In the genomic region with DNA sequence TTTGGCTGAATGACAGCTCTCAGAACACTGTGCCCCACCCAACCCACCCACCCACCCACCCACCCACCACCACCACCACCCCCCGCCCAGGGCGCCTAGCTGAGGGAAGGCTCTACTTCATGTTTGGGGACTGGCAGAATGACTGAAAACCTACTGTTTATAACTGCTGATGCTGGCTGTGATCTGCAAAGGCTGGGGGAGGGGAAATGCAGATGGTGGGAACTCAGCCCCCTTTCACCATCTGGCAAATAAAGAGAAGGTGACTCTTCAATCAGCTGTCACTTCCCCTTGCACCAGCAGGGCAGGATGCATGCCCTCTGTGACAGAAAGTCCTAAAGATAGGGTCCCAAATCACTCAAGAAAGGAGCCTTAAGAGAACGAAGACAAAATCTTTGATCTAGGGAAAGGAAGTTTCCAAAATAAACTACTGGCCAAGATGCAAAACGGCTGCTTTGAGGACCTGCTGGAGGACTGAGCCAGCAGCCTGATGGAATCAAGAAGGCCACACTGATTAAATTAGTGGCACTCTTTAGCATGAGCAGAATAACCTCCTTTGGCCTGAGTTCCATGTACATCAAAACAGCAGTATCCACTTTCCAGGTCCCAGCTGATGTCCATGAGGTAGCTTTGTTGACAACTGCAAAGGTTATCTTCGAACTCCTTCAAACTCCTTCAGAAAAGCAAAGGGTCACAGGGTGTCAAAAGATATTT, we compare ENCODE assay signal across 15 mouse cellular contexts.
A peak's percentile ranks its signal among the peaks of the same experiment; 100 is the strongest.
DNase-seq lines count a peak whose midpoint lies in the region; ATAC-seq lines count a peak whose summit lies in the region.
"Had no signal": no experiment of that assay in that cellular context is flagged by ENCODE, and none has a peak within 500 bp of the region (broad histone marks: within the 10 kb centered on the region; RNA-seq: fewer than 3 reads in every experiment).

No protein-coding gene starts in this region.

- H3K4me2 ChIP-seq in heart, embryonic 12.5 days: no peak overlapping the region
- H3K4me2 ChIP-seq in midbrain, embryonic 13.5 days (replicated peaks): no peak overlapping the region
- H3K4me2 ChIP-seq in hindbrain, embryonic 13.5 days: no peak overlapping the region
- H3K4me2 ChIP-seq in neural tube, embryonic 15.5 days: no peak overlapping the region
- H3K4me2 ChIP-seq: liver, embryonic 12.5 days; midbrain, embryonic 12.5 days had no signal

- WGBS in heart, embryonic 12.5 days: 46% methylated on average over 5 of the region's 5 CpGs
- WGBS in midbrain, embryonic 10.5 days: 75% methylated on average over 5 of the region's 5 CpGs
- WGBS in midbrain, embryonic 13.5 days: 64% methylated on average over 4 of the region's 5 CpGs
- 39% methylated on average over 5 of the region's 5 CpGs for WGBS in hindbrain, embryonic 13.5 days
- WGBS in neural tube, embryonic 15.5 days: 31% methylated on average over 5 of the region's 5 CpGs

- H3K4me1 ChIP-seq in heart, embryonic 12.5 days (replicated peaks): peaks cover 63% of the 10 kb centered on the region
- H3K4me1 ChIP-seq in midbrain, embryonic 10.5 days: peaks cover 45% of the 10 kb centered on the region
- peaks cover 36% of the 10 kb centered on the region for H3K4me1 ChIP-seq in midbrain, embryonic 13.5 days (replicated peaks)
- H3K4me1 ChIP-seq in hindbrain, embryonic 13.5 days (replicated peaks): peaks cover 65% of the 10 kb centered on the region
- peaks cover 57% of the 10 kb centered on the region for H3K4me1 ChIP-seq in neural tube, embryonic 15.5 days
- H3K4me1 ChIP-seq: liver, embryonic 12.5 days had no signal

- H3K27ac ChIP-seq in heart, embryonic 12.5 days (ENCODE audit: poor library complexity, severe bottlenecking): 0 out of 2 replicates have a peak overlapping the region, but pooled peaks have one; percentile 3
- 0 out of 2 replicates have a peak overlapping the region, but pooled peaks have one; percentile 6 for H3K27ac ChIP-seq in midbrain, embryonic 10.5 days (replicated peaks)
- no peak overlapping the region; the same call in 1 of the 2 replicates for H3K27ac ChIP-seq in midbrain, embryonic 13.5 days
- peak overlapping the region; percentile 49 for H3K27ac ChIP-seq in hindbrain, embryonic 13.5 days
- peak overlapping the region; percentile 51 for H3K27ac ChIP-seq in neural tube, embryonic 15.5 days (replicated peaks)
- H3K27ac ChIP-seq: liver, embryonic 12.5 days; midbrain, embryonic 12.5 days had no signal

- no peak overlapping the region for H3K9ac ChIP-seq in heart, embryonic 12.5 days
- no peak overlapping the region for H3K9ac ChIP-seq in midbrain, embryonic 13.5 days (replicated peaks)
- H3K9ac ChIP-seq in hindbrain, embryonic 13.5 days: no peak overlapping the region
- H3K9ac ChIP-seq in neural tube, embryonic 15.5 days (replicated peaks): no peak overlapping the region
- H3K9ac ChIP-seq: liver, embryonic 12.5 days; midbrain, embryonic 12.5 days had no signal

- no peaks in the 10 kb centered on the region for H3K36me3 ChIP-seq in heart, embryonic 12.5 days
- H3K36me3 ChIP-seq in midbrain, embryonic 10.5 days: no peaks in the 10 kb centered on the region
- H3K36me3 ChIP-seq in midbrain, embryonic 13.5 days: no peaks in the 10 kb centered on the region
- H3K36me3 ChIP-seq in hindbrain, embryonic 13.5 days: no peaks in the 10 kb centered on the region
- H3K36me3 ChIP-seq in neural tube, embryonic 15.5 days: no peaks in the 10 kb centered on the region
- H3K36me3 ChIP-seq: liver, embryonic 12.5 days; midbrain, embryonic 12.5 days had no signal

- H3K27me3 ChIP-seq in heart, embryonic 12.5 days (replicated peaks): no peaks in the 10 kb centered on the region
- no peaks in the 10 kb centered on the region for H3K27me3 ChIP-seq in midbrain, embryonic 10.5 days (ENCODE audit: low read depth, poor library complexity, severe bottlenecking)
- H3K27me3 ChIP-seq in midbrain, embryonic 13.5 days: no peaks in the 10 kb centered on the region
- H3K27me3 ChIP-seq in hindbrain, embryonic 13.5 days: no peaks in the 10 kb centered on the region
- H3K27me3 ChIP-seq in neural tube, embryonic 15.5 days (replicated peaks): no peaks in the 10 kb centered on the region
- H3K27me3 ChIP-seq: midbrain, embryonic 12.5 days; Patski had no signal

- no peak for ATAC-seq in heart, embryonic 12.5 days (ENCODE audit: insufficient number of reproducible peaks, low FRiP score)
- ATAC-seq in midbrain, embryonic 13.5 days: no peak
- no peak for ATAC-seq in hindbrain, embryonic 13.5 days (ENCODE audit: low FRiP score)
- ATAC-seq in neural tube, embryonic 15.5 days (ENCODE audit: low FRiP score): no peak
- ATAC-seq: liver, embryonic 12.5 days; Patski had no signal

- no peak for DNase-seq in heart, adult 8-10 months (ENCODE audit: low spot score)
- DNase-seq in midbrain, embryonic 10.5 days (ENCODE audit: low spot score): no peak
- no peak for DNase-seq in kidney, adult 18-20 months
- DNase-seq in frontal cortex, postnatal 25 days (ENCODE audit: low spot score in 2 of 2): no peak
- DNase-seq: adrenal gland, adult 8-10 months; cerebellum, adult 11-12 months; heart, postnatal 4 days had no signal

- no peak overlapping the region for H3K4me3 ChIP-seq in heart, embryonic 12.5 days
- H3K4me3 ChIP-seq in midbrain, embryonic 10.5 days: no peak overlapping the region
- no peak overlapping the region for H3K4me3 ChIP-seq in midbrain, embryonic 13.5 days (replicated peaks)
- H3K4me3 ChIP-seq in hindbrain, embryonic 13.5 days: no peak overlapping the region
- H3K4me3 ChIP-seq in neural tube, embryonic 15.5 days (replicated peaks): no peak overlapping the region
- H3K4me3 ChIP-seq: erythroblast, embryonic 14.5 days; liver, embryonic 12.5 days; midbrain, embryonic 12.5 days had no signal

- peaks cover 3% of the 10 kb centered on the region; the same call in 1 of the 2 replicates for H3K9me3 ChIP-seq in heart, embryonic 12.5 days (replicated peaks)
- no peaks in the 10 kb centered on the region for H3K9me3 ChIP-seq in midbrain, embryonic 10.5 days (replicated peaks)
- H3K9me3 ChIP-seq in midbrain, embryonic 13.5 days: no peaks in the 10 kb centered on the region
- no peaks in the 10 kb centered on the region for H3K9me3 ChIP-seq in hindbrain, embryonic 13.5 days
- no peaks in the 10 kb centered on the region for H3K9me3 ChIP-seq in neural tube, embryonic 15.5 days (replicated peaks)
- H3K9me3 ChIP-seq: liver, embryonic 12.5 days; midbrain, embryonic 12.5 days had no signal
